Mouse (Mus musculus) hindbrain, embryonic 13.5 days (tissue): Measurements from ENCODE around the gene Stox2. TPM values are rescaled to one million over a fixed set of nuclear protein-coding genes. Genes with fewer than 3 reads are reported as not detected.
"Not testable (repeated sequence)": the region's sequence is repeated elsewhere in the genome, so short reads cannot be mapped to it uniquely, and the experiment has no call there.

Experiments used
- ATAC-seq: fragments of 200-750 bp; cut with Nextera tagmentation; 2 replicates; pipeline ENCODE4 v1.8.0; 2017; ENCODE audit warnings: moderate TSS enrichment; ENCODE audit not compliant: low FRiP score
- H3K27ac ChIP-seq: fragments of 300-500 bp; sonication (generic); 2 replicates; pipeline ENCODE4 v1.5.1; 2015; ENCODE audit warnings: inconsistent platforms, mild to moderate bottlenecking, moderate library complexity
- H3K27me3 ChIP-seq: fragments of 300-500 bp; sonication (generic); 2 replicates; pipeline ENCODE4 v1.6.1; 2015; ENCODE audit warnings: mild to moderate bottlenecking, inconsistent platforms
- H3K36me3 ChIP-seq: fragments of 300-500 bp; sonication (generic); 2 replicates; pipeline ENCODE4 v1.6.1; 2015; ENCODE audit warnings: mild to moderate bottlenecking, inconsistent platforms
- H3K4me1 ChIP-seq: fragments of 300-500 bp; sonication (generic); replicated peaks from 2 replicates; pipeline ENCODE4 v1.6.1; 2015; ENCODE audit warnings: inconsistent platforms
- H3K4me2 ChIP-seq: fragments of 300-500 bp; sonication (generic); 2 replicates; pipeline ENCODE4 v1.6.1; 2015; ENCODE audit warnings: inconsistent platforms, mild to moderate bottlenecking, moderate library complexity
- H3K4me3 ChIP-seq: fragments of 300-500 bp; sonication (generic); 2 replicates; pipeline ENCODE4 v1.5.1; 2015; ENCODE audit warnings: mild to moderate bottlenecking, inconsistent platforms
- H3K9ac ChIP-seq: fragments of 300-500 bp; sonication (generic); 2 replicates; pipeline ENCODE4 v1.6.1; 2015; ENCODE audit warnings: mild to moderate bottlenecking, inconsistent platforms
- H3K9me3 ChIP-seq: fragments of 300-500 bp; sonication (generic); 2 replicates; pipeline ENCODE4 v1.6.1; 2016; ENCODE audit warnings: inconsistent platforms
- WGBS: fragments of 180-500 bp; shearing (Covaris S2); methylation state at CpG from one replicate; pipeline ENCODE4 v1.1.7; 2015; 5-methylcytosine and 5-hydroxymethylcytosine counted together
- polyA plus RNA-seq: library from polyadenylated mRNA; unstranded; fragments of >200 nt; fragmentation: Nextera tagmentation; extraction: Ambion mirVana; gene quantifications from 2 replicates; pipeline ENCODE4 v1.2.1, GENCODE M21; 2015

The Stox2 gene
- polyA plus RNA-seq, 1 experiment from 2014 or later, result 38.9 TPM

DNA sequence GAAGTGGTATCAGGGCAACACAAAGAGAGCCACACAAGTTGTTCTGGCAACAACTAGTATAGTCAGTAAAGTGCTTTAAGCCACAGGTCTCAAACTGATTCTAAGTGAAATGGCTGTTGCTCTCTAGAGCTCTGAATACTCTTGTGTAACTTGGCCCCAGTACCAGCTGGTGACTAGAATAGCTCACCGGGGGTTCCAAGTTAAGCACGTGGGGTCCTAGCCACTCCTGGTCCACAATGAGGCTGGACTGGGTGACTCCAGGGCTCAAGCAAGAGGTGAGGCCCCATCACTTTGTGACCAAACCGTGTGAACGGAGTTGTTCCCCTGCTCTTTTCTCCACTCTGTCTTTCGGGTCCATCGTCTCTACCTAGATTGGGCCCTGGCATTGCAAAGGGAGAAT, 8.2 kb downstream of the Stox2 start:
- 79% methylated on average over 6 of the region's 6 CpGs for WGBS
- no peak for ATAC-seq
- H3K27me3 ChIP-seq, result no peaks in the 10 kb centered on the region
- H3K27ac ChIP-seq, result no peak overlapping the region
- no peak overlapping the region for H3K4me2 ChIP-seq
- no peaks in the 10 kb centered on the region for H3K9me3 ChIP-seq
- no peaks in the 10 kb centered on the region for H3K36me3 ChIP-seq
- no peak overlapping the region for H3K9ac ChIP-seq
- no peak overlapping the region for H3K4me3 ChIP-seq
- H3K4me1 ChIP-seq, result no peaks in the 10 kb centered on the region

DNA sequence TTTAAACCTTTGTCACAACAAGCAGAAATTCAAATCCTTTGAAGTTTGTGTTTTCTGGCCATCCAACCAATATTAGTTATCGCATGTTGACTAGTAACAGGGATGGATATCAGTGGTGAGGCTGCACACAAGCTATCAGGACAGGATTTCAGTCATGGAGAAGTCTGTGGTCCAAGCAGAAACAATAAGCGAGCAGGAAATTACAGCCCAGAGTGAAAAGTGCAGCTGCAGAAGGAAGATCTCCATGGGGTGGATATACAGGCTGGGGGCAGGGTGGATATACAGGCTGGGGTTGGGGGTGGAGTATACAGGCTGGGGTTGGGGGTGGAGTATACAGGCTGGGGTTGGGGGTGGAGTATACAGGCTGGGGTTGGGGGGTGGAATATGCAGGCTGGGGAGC, 10.3 kb downstream of the Stox2 start:
- no peak for ATAC-seq

DNA sequence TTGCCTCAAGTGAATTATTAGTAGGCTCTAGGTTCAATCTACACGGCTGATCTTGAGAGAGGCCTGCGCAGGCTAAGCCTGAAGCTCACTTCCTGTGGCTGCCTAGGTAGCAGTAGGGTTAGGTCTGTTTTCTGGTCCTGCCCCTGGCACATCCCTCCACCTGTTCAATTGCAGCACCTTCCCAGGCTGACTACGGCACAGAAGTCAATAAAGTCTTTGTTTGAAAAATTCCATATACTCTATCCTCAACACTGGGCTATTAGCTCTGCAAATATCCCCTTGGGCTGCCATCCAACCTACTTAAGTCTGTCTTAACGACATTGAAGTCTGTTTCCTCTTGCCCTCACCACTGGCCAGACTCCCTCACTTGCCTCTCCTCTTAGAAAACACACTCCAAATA, 10.8 kb downstream of the Stox2 start:
- ATAC-seq, result no peak
- Histone ChIP-seq H3K4me2 (no peak overlapping the region), H3K27ac (no peak overlapping the region), H3K4me3 (no peak overlapping the region), H3K36me3 (no peaks in the 10 kb centered on the region), H3K27me3 (no peaks in the 10 kb centered on the region), H3K9me3 (no peaks in the 10 kb centered on the region), H3K9ac (no peak overlapping the region), H3K4me1 (no peaks in the 10 kb centered on the region)
- 76% methylated on average over 4 of the region's 4 CpGs for WGBS

More for the DNA sequence above, 10.3 kb downstream of the Stox2 start:
- WGBS, result 96% methylated on average over 2 of the region's 2 CpGs
- H3K4me3 ChIP-seq, result no peak overlapping the region
- H3K9ac ChIP-seq, result no peak overlapping the region
- H3K9me3 ChIP-seq, result no peaks in the 10 kb centered on the region
- no peak overlapping the region for H3K27ac ChIP-seq
- no peaks in the 10 kb centered on the region for H3K4me1 ChIP-seq
- no peaks in the 10 kb centered on the region for H3K36me3 ChIP-seq
- no peak overlapping the region for H3K4me2 ChIP-seq
- no peaks in the 10 kb centered on the region for H3K27me3 ChIP-seq

DNA sequence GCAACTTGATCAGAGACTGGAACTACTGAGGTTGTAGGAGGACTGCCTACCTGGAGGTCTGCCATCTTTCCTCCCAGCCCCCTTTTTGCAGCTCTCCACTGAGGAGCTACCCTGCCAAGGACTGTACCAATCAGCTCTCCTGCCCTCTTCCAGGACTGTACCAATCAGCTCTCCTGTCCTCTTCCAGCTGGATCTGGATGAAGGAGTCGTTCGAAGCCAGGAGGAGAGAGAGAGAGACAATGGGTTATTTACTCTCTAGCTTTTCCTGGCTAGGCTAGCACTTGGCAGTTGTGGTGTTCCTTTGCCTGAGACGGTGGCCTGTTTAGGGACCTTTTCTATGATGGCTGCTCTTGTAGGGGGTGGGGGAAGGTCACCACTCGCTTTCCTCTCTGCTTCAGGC, 14.9 kb downstream of the Stox2 start:
- Histone ChIP-seq H3K4me1 (no peaks in the 10 kb centered on the region), H3K9me3 (no peaks in the 10 kb centered on the region), H3K36me3 (no peaks in the 10 kb centered on the region), H3K4me2 (no peak overlapping the region), H3K27me3 (no peaks in the 10 kb centered on the region), H3K27ac (no peak overlapping the region), H3K9ac (no peak overlapping the region), H3K4me3 (no peak overlapping the region)
- 65% methylated on average over 4 of the region's 4 CpGs for WGBS
- 0 out of 2 replicates have a peak, but pooled peaks have one; percentile 59 for ATAC-seq

DNA sequence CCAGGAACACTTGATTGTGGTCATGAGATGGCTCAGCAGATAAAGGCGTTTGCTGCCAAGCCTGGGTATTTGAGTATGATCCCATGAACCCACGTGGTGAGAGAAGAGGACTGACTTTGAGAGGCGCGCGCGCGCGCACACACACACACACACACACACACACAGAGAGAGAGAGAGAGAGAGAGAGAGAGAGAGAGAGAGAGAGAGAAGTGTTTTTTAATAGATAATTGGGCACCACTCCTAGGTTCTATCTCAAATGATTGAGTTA, 32.0 kb downstream of the Stox2 start:
- H3K9ac ChIP-seq, H3K36me3 ChIP-seq, ATAC-seq, H3K27ac ChIP-seq, H3K9me3 ChIP-seq: not testable (repeated sequence)
- peaks cover 69% of the 10 kb centered on the region for H3K27me3 ChIP-seq
- peak overlapping the region; percentile 55; the same call in 1 of the 2 replicates for H3K4me3 ChIP-seq
- H3K4me1 ChIP-seq, result peaks cover 28% of the 10 kb centered on the region
- peak overlapping the region; percentile 88 for H3K4me2 ChIP-seq
- 1% methylated on average over 8 of the region's 8 CpGs for WGBS

DNA sequence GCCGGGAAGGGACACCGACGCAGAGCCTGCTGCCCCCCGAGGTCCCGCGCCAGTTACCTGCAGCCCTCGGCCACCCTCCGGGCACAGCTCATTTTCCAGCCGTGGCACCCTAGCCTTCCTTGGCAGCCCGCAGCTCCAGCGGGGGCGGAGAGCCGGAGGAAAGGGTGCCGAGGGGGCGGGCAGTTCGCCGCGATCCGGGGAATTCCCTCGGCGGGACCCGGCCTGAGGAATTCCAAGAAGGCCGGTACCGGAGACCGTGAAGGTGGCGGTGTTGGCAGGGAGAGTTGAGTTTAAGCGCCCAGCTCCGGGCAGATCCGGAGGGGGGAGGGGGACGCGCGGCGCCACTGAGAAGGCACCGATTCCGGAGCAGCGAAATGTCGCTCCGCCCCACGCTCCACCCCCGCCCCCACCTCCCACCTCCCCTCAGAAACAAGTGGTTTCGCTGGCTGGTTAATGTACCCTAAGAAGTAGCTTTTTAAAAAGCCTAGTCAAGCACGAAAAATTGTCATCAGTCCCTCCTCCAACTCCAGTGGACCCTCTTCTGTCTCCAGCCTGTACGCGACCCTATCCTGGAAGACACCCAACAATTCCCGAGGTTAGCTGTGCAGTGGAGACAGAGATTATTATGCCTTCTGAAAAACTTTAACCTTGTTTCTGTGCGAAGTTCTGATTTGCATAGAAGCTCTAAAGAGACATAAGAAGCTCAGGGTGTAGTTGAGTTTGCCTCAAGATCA, 32.5 kb downstream of the Stox2 start:
- peaks cover 74% of the 10 kb centered on the region for H3K27me3 ChIP-seq
- peak overlapping the region; percentile 68 for H3K9ac ChIP-seq
- WGBS, result under 1% methylated on average over 44 of the region's 46 CpGs
- ATAC-seq, result peak; percentile 73
- peak overlapping the region; percentile 88 for H3K4me2 ChIP-seq
- peaks cover 29% of the 10 kb centered on the region for H3K4me1 ChIP-seq
- no peak overlapping the region for H3K27ac ChIP-seq
- no peaks in the 10 kb centered on the region for H3K9me3 ChIP-seq
- peak overlapping the region; percentile 55 for H3K4me3 ChIP-seq
- no peaks in the 10 kb centered on the region for H3K36me3 ChIP-seq

DNA sequence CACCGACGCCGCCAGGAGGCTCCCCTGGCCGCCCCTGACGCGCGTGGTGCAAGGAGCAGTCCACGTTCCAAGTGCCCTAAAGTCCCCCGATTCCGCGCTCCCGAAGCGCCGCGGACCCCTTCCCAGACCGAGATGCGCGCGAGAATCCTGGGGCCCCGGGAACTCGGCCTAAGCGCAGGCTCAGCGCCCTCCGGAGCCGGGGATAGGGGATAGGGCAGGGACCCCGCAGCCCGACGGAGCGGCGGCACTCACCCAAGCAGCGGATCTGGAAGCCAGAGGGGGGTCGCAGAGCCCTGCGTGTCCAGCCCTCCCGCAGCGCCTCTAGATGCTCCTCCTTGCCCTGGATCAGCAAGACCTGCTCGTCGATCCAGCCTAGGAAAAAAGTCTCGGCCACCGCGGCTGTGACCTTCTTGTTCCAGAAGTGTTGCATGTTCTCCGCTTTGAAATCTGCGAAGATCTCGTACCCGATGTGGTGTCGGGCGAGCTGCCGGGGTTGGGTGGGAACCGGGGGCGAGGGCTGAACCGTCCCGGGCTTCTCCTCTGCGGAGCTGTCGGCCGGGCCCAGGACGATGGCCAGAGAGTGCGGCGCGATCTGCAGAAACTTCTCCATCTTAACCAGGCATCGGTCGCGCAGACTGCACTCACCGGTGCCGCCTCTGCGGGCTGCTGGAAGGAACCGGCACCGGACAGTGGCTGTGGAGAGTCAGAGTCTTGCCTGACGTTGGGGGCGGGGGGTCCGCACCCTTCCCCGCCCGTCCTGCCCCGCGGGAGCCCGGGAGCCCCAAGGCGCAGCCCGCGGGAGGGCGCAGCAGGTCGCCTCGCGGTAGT, 33.3 kb downstream of the Stox2 start:
- peak; percentile 65 for ATAC-seq
- H3K27me3 ChIP-seq, result peaks cover 82% of the 10 kb centered on the region
- under 1% methylated on average over 74 of the region's 81 CpGs for WGBS

DNA sequence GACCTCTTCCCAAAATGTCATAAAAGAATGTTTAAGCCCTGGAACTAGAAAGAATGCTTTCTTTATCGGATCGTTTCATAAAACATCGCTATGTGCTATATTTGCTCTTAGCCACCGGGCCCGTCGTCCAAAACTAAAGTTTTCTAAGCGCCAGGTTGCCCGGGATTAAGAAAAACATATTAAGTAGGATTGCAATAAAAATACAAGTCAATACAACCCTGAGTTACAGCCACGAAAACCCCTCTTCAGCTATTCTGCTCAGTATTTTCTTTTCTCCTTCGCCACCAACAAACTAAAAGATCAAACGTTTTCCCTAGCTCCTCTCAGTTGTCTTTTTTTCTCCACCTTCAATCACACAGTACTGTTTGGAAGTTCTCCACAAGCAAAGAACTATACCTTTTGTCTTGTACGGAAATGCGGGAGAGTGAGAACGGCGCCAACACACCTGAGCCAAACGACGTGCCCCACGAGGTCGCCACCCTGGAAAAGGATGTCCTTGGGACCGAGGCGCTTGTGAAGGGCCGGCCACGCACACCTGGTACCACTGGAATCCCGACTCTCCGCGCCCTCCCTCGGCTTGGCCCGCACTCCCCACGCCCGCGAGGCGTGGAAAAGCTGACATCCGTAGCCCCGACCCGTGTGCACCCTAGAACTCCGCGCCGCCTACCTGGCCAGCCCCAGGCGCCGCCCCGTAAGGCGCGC, 34.0 kb downstream of the Stox2 start:
- WGBS, result under 1% methylated on average over 42 of the region's 43 CpGs
- Histone ChIP-seq H3K27ac (no peak overlapping the region), H3K4me1 (peaks cover 29% of the 10 kb centered on the region), H3K36me3 (no peaks in the 10 kb centered on the region), H3K9ac (peak overlapping the region; percentile 68; the same call in 1 of the 2 replicates), H3K4me2 (peak overlapping the region; percentile 88), H3K27me3 (peaks cover 89% of the 10 kb centered on the region), H3K9me3 (no peaks in the 10 kb centered on the region), H3K4me3 (peak overlapping the region; percentile 55)
- ATAC-seq, result peak; percentile 47

More for the DNA sequence above, 33.3 kb downstream of the Stox2 start:
- H3K9me3 ChIP-seq, result no peaks in the 10 kb centered on the region
- peak overlapping the region; percentile 55 for H3K4me3 ChIP-seq
- peak overlapping the region; percentile 68 for H3K9ac ChIP-seq
- H3K36me3 ChIP-seq, result no peaks in the 10 kb centered on the region
- peaks cover 29% of the 10 kb centered on the region for H3K4me1 ChIP-seq
- peak overlapping the region; percentile 88 for H3K4me2 ChIP-seq
- H3K27ac ChIP-seq, result no peak overlapping the region

DNA sequence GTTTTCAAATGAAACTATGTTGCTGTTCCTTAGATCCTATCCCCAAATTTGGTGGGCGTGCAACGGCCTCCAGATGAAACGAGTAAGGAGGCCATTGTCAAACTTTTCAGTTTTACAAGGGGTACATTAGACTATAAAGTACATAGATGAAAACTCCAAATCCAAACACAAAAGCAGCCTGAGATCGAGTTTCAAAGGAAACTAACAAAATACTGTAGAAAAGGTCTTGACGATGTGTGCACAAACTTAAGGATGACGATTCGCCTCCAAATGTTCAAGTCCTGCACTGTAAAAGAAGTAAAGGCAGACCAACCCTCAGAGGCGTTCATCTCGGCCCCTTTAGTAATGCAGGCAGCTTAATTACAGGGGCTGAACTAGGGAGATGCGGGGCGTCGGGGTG, 34.8 kb downstream of the Stox2 start:
- Histone ChIP-seq H3K4me3 (no peak overlapping the region), H3K9me3 (no peaks in the 10 kb centered on the region), H3K36me3 (no peaks in the 10 kb centered on the region), H3K4me1 (peaks cover 29% of the 10 kb centered on the region), H3K27ac (no peak overlapping the region), H3K27me3 (peaks cover 85% of the 10 kb centered on the region), H3K4me2 (no peak overlapping the region), H3K9ac (no peak overlapping the region)
- WGBS, result 4% methylated on average over 12 of the region's 12 CpGs
- ATAC-seq, result no peak

DNA sequence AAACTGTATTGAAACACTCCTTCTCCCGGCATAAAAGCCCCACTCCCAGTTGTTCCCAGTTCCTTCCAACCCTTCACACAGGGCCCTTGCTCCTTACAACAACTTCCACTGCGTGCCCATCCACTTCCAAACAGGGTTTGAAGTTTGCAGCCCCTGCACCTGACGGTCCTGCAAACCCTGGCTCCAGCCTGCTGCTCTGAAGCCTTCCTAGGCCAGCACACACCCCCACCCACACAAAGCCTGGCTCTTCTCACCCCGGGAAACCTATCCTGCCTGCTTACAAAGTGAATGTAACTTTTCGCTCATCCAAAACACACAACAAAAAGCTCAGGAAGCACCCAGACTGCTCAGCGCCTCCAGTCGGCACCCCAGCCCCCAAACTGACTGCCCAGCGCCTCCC, 37.1 kb downstream of the Stox2 start:
- H3K9ac ChIP-seq, result no peak overlapping the region
- H3K27ac ChIP-seq, result no peak overlapping the region
- no peak overlapping the region for H3K4me2 ChIP-seq
- H3K27me3 ChIP-seq, result peaks cover 68% of the 10 kb centered on the region
- no peak overlapping the region for H3K4me3 ChIP-seq
- 8% methylated on average over 8 of the region's 8 CpGs for WGBS
- peaks cover 27% of the 10 kb centered on the region for H3K4me1 ChIP-seq
- no peak for ATAC-seq
- H3K9me3 ChIP-seq, result no peaks in the 10 kb centered on the region
- H3K36me3 ChIP-seq, result no peaks in the 10 kb centered on the region

DNA sequence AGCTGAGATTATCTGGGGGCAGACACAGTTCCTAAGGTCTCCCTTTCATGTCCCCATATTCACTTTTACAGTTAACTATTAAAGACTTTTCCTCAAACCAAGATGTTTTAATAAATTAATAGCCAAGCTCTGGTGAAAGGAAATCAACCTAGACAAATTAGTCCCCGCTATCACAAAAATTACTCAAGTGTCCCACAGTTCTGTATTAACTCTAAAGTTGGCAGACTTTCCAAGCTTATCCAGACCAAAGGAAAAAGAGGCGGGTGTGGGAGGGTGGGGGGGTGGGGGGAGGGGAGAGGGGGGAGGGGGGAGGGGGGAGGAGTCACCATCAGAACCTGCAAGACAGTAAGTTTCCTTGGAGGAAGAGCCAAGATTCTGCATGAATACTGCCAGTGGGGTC, 41.3 kb downstream of the Stox2 start:
- Histone ChIP-seq H3K9me3 (no peaks in the 10 kb centered on the region), H3K36me3 (no peaks in the 10 kb centered on the region), H3K9ac (no peak overlapping the region), H3K4me1 (0 out of 2 replicates have a peak, but pooled peaks cover 4% of the 10 kb centered on the region), H3K4me2 (no peak overlapping the region), H3K4me3 (no peak overlapping the region), H3K27ac (no peak overlapping the region), H3K27me3 (peaks cover 26% of the 10 kb centered on the region)
- ATAC-seq, result no peak
- 96% methylated on average over 1 of the region's 2 CpGs for WGBS

DNA sequence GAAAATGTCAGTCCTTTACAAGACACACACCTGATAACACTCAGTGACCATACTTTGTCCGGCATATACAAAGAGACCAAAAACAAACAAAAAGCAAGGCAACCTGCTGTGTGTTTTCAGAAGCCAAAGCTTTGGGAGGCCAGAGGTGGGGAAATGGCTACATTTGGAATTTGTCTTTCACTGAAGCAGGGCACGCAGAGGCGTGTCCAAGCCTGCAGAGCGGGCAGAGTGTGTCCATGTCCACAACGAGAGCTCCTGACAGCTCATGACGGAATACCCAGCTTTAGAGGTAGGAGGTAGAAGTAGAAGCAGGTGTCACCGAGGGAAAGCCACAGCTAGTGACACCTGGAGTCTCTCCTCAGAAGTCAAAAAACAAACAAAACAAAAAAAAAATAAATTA, 53.2 kb downstream of the Stox2 start:
- no peak overlapping the region for H3K4me3 ChIP-seq
- no peaks in the 10 kb centered on the region for H3K36me3 ChIP-seq
- no peak overlapping the region for H3K9ac ChIP-seq
- no peaks in the 10 kb centered on the region for H3K27me3 ChIP-seq
- no peak overlapping the region for H3K4me2 ChIP-seq
- 65% methylated on average over 7 of the region's 7 CpGs for WGBS
- H3K4me1 ChIP-seq, result no peaks in the 10 kb centered on the region
- no peak overlapping the region for H3K27ac ChIP-seq
- H3K9me3 ChIP-seq, result no peaks in the 10 kb centered on the region
- no peak for ATAC-seq
